Mouse (Mus musculus): Measurements from ENCODE around the gene Capzb. TPM values are rescaled to one million over a fixed set of nuclear protein-coding genes. Genes with fewer than 3 reads are reported as not detected.

The Capzb gene
- polyA plus RNA-seq, 1 experiment = 213 TPM

- DNase-seq (ENCODE audit: low read depth, low spot score) = no peak
- WGBS = 43% methylated on average over 4 of the region's 4 CpGs
Measured at GRCm38 (mm10) chr4:139256146-139256545, 63.4 kb downstream of the Capzb start.

GRCm38 (mm10) chr4:139256708-139257107, 64.0 kb downstream of the Capzb start:
- 82% methylated on average over 8 of the region's 8 CpGs for WGBS
- no peak for DNase-seq (ENCODE audit: low read depth, low spot score)

- no peak for DNase-seq (ENCODE audit: low read depth, low spot score)
Measured at GRCm38 (mm10) chr4:139258621-139259301, 66.1 kb downstream of the Capzb start.

GRCm38 (mm10) chr4:139259302-139259871, 66.7 kb downstream of the Capzb start:
- WGBS = 73% methylated on average over 11 of the region's 11 CpGs

More at GRCm38 (mm10) chr4:139258621-139259301, 66.1 kb downstream of the Capzb start:
- 65% methylated on average over 6 of the region's 6 CpGs for WGBS

GRCm38 (mm10) chr4:139262981-139263380, 70.3 kb downstream of the Capzb start:
- DNase-seq (ENCODE audit: low read depth, low spot score) = no peak
- 86% methylated on average over 6 of the region's 6 CpGs for WGBS

More at GRCm38 (mm10) chr4:139259302-139259871, 66.7 kb downstream of the Capzb start:
- DNase-seq (ENCODE audit: low read depth, low spot score) = no peak

- no peak for DNase-seq (ENCODE audit: low read depth, low spot score)
- WGBS = 80% methylated on average over 13 of the region's 13 CpGs
Measured at GRCm38 (mm10) chr4:139265783-139266499, 73.2 kb downstream of the Capzb start.

GRCm38 (mm10) chr4:139266500-139266865, 73.8 kb downstream of the Capzb start:
- WGBS = 83% methylated on average over 7 of the region's 7 CpGs
- no peak for DNase-seq (ENCODE audit: low read depth, low spot score)

- DNase-seq (ENCODE audit: low read depth, low spot score) = no peak
- 89% methylated on average over 3 of the region's 3 CpGs for WGBS
Measured at GRCm38 (mm10) chr4:139267335-139267734, 74.6 kb downstream of the Capzb start.

- 85% methylated on average over 1 of the region's 1 CpGs for WGBS
- no peak for DNase-seq (ENCODE audit: low read depth, low spot score)
Measured at GRCm38 (mm10) chr4:139268242-139268641, 75.5 kb downstream of the Capzb start.

GRCm38 (mm10) chr4:139270168-139270567, 77.5 kb downstream of the Capzb start:
- no peak for DNase-seq (ENCODE audit: low read depth, low spot score)
- 99% methylated on average over 3 of the region's 3 CpGs for WGBS

- DNase-seq (ENCODE audit: low read depth, low spot score) = no peak
- 68% methylated on average over 9 of the region's 9 CpGs for WGBS
Measured at GRCm38 (mm10) chr4:139271562-139271961, 78.9 kb downstream of the Capzb start.

GRCm38 (mm10) chr4:139272951-139273680, 80.4 kb downstream of the Capzb start:
- DNase-seq (ENCODE audit: low read depth, low spot score) = no peak
- 93% methylated on average over 10 of the region's 10 CpGs for WGBS

GRCm38 (mm10) chr4:139274573-139274972, 81.9 kb downstream of the Capzb start:
- no peak for DNase-seq (ENCODE audit: low read depth, low spot score)
- WGBS = 84% methylated on average over 7 of the region's 7 CpGs

GRCm38 (mm10) chr4:139276411-139276810, 83.7 kb downstream of the Capzb start:
- 88% methylated on average over 7 of the region's 7 CpGs for WGBS
- no peak for DNase-seq (ENCODE audit: low read depth, low spot score)

- WGBS = 85% methylated on average over 12 of the region's 12 CpGs
Measured at GRCm38 (mm10) chr4:139280530-139280929, 87.8 kb downstream of the Capzb start.

GRCm38 (mm10) chr4:139281791-139282345, 89.2 kb downstream of the Capzb start:
- 87% methylated on average over 16 of the region's 16 CpGs for WGBS
- no peak for DNase-seq (ENCODE audit: low read depth, low spot score)

More at GRCm38 (mm10) chr4:139280530-139280929, 87.8 kb downstream of the Capzb start:
- no peak for DNase-seq (ENCODE audit: low read depth, low spot score)

GRCm38 (mm10) chr4:139282955-139283417, 90.3 kb downstream of the Capzb start:
- 43% methylated on average over 6 of the region's 6 CpGs for WGBS
- DNase-seq (ENCODE audit: low read depth, low spot score) = no peak

- WGBS = 79% methylated on average over 15 of the region's 15 CpGs
- no peak for DNase-seq (ENCODE audit: low read depth, low spot score)
Measured at GRCm38 (mm10) chr4:139284877-139285276, 92.2 kb downstream of the Capzb start.

GRCm38 (mm10) chr4:139286234-139286633, 93.5 kb downstream of the Capzb start:
- no peak for DNase-seq (ENCODE audit: low read depth, low spot score)
- 80% methylated on average over 5 of the region's 5 CpGs for WGBS

Data from large intestine, adult 2 months (tissue).